Mouse (Mus musculus): ENCODE measurements around the gene Olfr206.

GRCm38 (mm10) chr16:59363893-59364292 is 14.8 kb upstream of the Olfr206 start, which contains the start of gene Olfr209:
- TF ChIP-seq CTCF (IDR thresholded peaks at IDR 0.05; ENCODE audit: low read depth, low read length) (no peak), POLR2A (IDR thresholded peaks at IDR 0.05; ENCODE audit: extremely low read depth, insufficient read depth, low read length) (no peak)
